Mouse (Mus musculus) CH12.LX (cell line): ENCODE results near the gene Mbd3l1. TPM values are rescaled to one million over a fixed set of nuclear protein-coding genes. Genes with fewer than 3 reads are reported as not detected.

ENCODE experiments used
- DNase-seq: peaks from one replicate; pipeline ENCODE4 v3.0.0-alpha.2; 2013; ENCODE audit errors: extremely low read depth
- H3K27ac ChIP-seq: 2 replicates; pipeline ENCODE4 v1.5.1; 2012; ENCODE audit warnings: low read depth, mild to moderate bottlenecking, control low read depth, moderate library complexity; ENCODE audit not compliant: insufficient read depth
- H3K27me3 ChIP-seq: replicated peaks from 2 replicates; pipeline ENCODE3; 2012; ENCODE audit warnings: inconsistent platforms
- H3K36me3 ChIP-seq, 2 experiments: replicated peaks in 1 of 2; 2 replicates each; pipeline versions ENCODE3 to v1.6.1; 2012; ENCODE audit warnings: inconsistent platforms in 1 of 2, low read length in 1 of 2, mild to moderate bottlenecking in 1 of 2, mixed read lengths in 1 of 2, moderate library complexity in 1 of 2; ENCODE audit not compliant: control insufficient read depth in 1 of 2, insufficient read depth in 1 of 2
- H3K4me1 ChIP-seq, 2 experiments: 2 replicates each; pipeline ENCODE4 v1.6.1; 2012; ENCODE audit warnings: inconsistent platforms in 1 of 2, moderate library complexity in 1 of 2; ENCODE audit not compliant: insufficient read depth in 2 of 2, control insufficient read depth in 1 of 2
- H3K4me2 ChIP-seq: 2 replicates; pipeline ENCODE4 v1.6.1; 2012; ENCODE audit warnings: low read depth, mild to moderate bottlenecking, control low read depth; ENCODE audit not compliant: poor library complexity, insufficient read depth, severe bottlenecking
- H3K4me3 ChIP-seq, 3 experiments: fragments of 150-350 bp in 1 of 3; sonication (generic) in 1 of 3; replicated peaks in 1 of 3; 2 replicates each; pipeline versions ENCODE3 to v1.5.1; 2011 to 2012; ENCODE audit warnings: low read depth in 2 of 3, low read length in 2 of 3, mild to moderate bottlenecking in 2 of 3, moderate library complexity in 2 of 3, control low read depth in 1 of 3, improper control_type of control experiment in 1 of 3, inconsistent platforms in 1 of 3, mixed read lengths in 1 of 3; ENCODE audit not compliant: poor library complexity in 1 of 3
- H3K79me2 ChIP-seq: replicated peaks from 2 replicates; pipeline ENCODE4 v1.6.1; 2012; ENCODE audit warnings: mild to moderate bottlenecking, moderate library complexity; ENCODE audit not compliant: control insufficient read depth, poor library complexity, insufficient read depth, severe bottlenecking; ENCODE audit errors: extremely low read depth
- H3K9ac ChIP-seq: 2 replicates; pipeline ENCODE4 v1.6.1; 2012; ENCODE audit warnings: low read depth, mild to moderate bottlenecking, control low read depth, moderate library complexity; ENCODE audit not compliant: insufficient read depth
- H3K9me3 ChIP-seq: replicated peaks from 2 replicates; pipeline ENCODE3; 2012; ENCODE audit warnings: low read length, inconsistent platforms, mixed read lengths
- CHD1 ChIP-seq: IDR thresholded peaks from 2 replicates; pipeline ENCODE4 v1.6.1; 2012; ENCODE audit warnings: low read depth, low read length, improper control_type of control experiment, inconsistent platforms
- CHD2 ChIP-seq: IDR thresholded peaks from 2 replicates; pipeline ENCODE4 v1.6.1; 2011; ENCODE audit warnings: low read length, improper control_type of control experiment
- CTCF ChIP-seq, 2 experiments: IDR thresholded peaks in 1 of 2; conservative IDR thresholded peaks in 1 of 2; 2 replicates each; pipeline ENCODE4 v1.5.1; 2011 to 2012; ENCODE audit warnings: low read depth in 2 of 2, low read length in 2 of 2, improper control_type of control experiment in 1 of 2, inconsistent platforms in 1 of 2, mild to moderate bottlenecking in 1 of 2, moderate library complexity in 1 of 2
- E2F4 ChIP-seq: IDR thresholded peaks from 2 replicates; pipeline ENCODE4 v1.6.1; 2011; ENCODE audit warnings: low read depth, low read length, improper control_type of control experiment; ENCODE audit not compliant: insufficient replicate concordance
- HCFC1 ChIP-seq: IDR thresholded peaks from 2 replicates; pipeline ENCODE4 v1.6.1; 2012; ENCODE audit warnings: low read depth, mild to moderate bottlenecking, inconsistent platforms, low read length, improper control_type of control experiment
- MAX ChIP-seq: IDR thresholded peaks from 2 replicates; pipeline ENCODE4 v1.6.1; 2011; ENCODE audit warnings: low read length, improper control_type of control experiment
- MAZ ChIP-seq: IDR thresholded peaks from 2 replicates; pipeline ENCODE4 v1.6.1; 2012; ENCODE audit warnings: low read depth, mild to moderate bottlenecking, inconsistent platforms, low read length, improper control_type of control experiment, moderate library complexity
- MYC ChIP-seq: IDR thresholded peaks from 2 replicates; pipeline ENCODE4 v1.6.1; 2011; ENCODE audit warnings: low read depth, mild to moderate bottlenecking, improper control_type of control experiment, low read length
- NELFE ChIP-seq: IDR thresholded peaks from 2 replicates; pipeline ENCODE4 v1.6.1; 2011; ENCODE audit warnings: low read depth, low read length, improper control_type of control experiment
- POLR2A ChIP-seq: IDR thresholded peaks from 2 replicates; pipeline ENCODE4 v1.6.1; 2011; ENCODE audit warnings: low read depth, mild to moderate bottlenecking, improper control_type of control experiment, low read length
- RAD21 ChIP-seq: IDR thresholded peaks from 2 replicates; pipeline ENCODE4 v1.6.1; 2011; ENCODE audit warnings: low read depth, mild to moderate bottlenecking, low read length, improper control_type of control experiment, moderate library complexity
- RCOR1 ChIP-seq: conservative IDR thresholded peaks from 2 replicates; pipeline ENCODE4 v1.6.1; 2012; ENCODE audit warnings: low read depth, mild to moderate bottlenecking, inconsistent platforms, low read length, improper control_type of control experiment
- SIN3A ChIP-seq: IDR thresholded peaks from 2 replicates; pipeline ENCODE4 v1.6.1; 2012; ENCODE audit warnings: low read length, improper control_type of control experiment, inconsistent platforms
- SMC3 ChIP-seq: IDR thresholded peaks from 2 replicates; pipeline ENCODE4 v1.6.1; 2011; ENCODE audit warnings: low read depth, low read length, improper control_type of control experiment
- TCF12 ChIP-seq: IDR thresholded peaks from 2 replicates; pipeline ENCODE4 v1.6.1; 2014; ENCODE audit warnings: low read depth, mild to moderate bottlenecking, inconsistent platforms, low read length, improper control_type of control experiment
- ZKSCAN1 ChIP-seq: IDR thresholded peaks from 2 replicates; pipeline ENCODE4 v1.6.1; 2012; ENCODE audit warnings: low read depth, inconsistent platforms, low read length, improper control_type of control experiment, borderline replicate concordance
- ZMIZ1 ChIP-seq: IDR thresholded peaks from 2 replicates; pipeline ENCODE4 v1.6.1; 2012; ENCODE audit warnings: low read depth, mild to moderate bottlenecking, inconsistent platforms, low read length, improper control_type of control experiment
- dilution Hi-C: fragments of 300-500 bp; cut with MboI; formaldehyde crosslinking; loops from 2 replicates; pipeline ENCODE4 v1.14.3; 2020; ENCODE audit warnings: low sequenced_read_pairs; ENCODE audit not compliant: extremely low pct_unique_long_range_greater_than_20kb, extremely low pct_ligation_motif_present
- in situ Hi-C: fragments of 300-500 bp; cut with MboI; formaldehyde crosslinking; loops from 3 replicates; pipeline ENCODE4 v1.14.3; 2019; ENCODE audit warnings: low sequenced_read_pairs, low pct_ligation_motif_present, low pct_unique_long_range_greater_than_20kb, mixed read lengths
- polyA plus RNA-seq: library from polyadenylated mRNA; unstranded; fragments of >175 nt; gene quantifications from 2 replicates; pipeline ENCODE4 v1.2.1, GENCODE M21; 2012; ENCODE audit warnings: low read depth; ENCODE audit not compliant: insufficient read length
- total RNA-seq, 2 experiments: library from RNA; depleted of rRNA; stranded (reverse); fragments of 300-350 nt in 1 of 2; fragments of >200 nt in 1 of 2; gene quantifications; 2 replicates each; pipeline ENCODE4 v1.2.3; 2012 to 2014

Gene Mbd3l1
- total and polyA plus RNA-seq, 3 experiments: not detected

DNA sequence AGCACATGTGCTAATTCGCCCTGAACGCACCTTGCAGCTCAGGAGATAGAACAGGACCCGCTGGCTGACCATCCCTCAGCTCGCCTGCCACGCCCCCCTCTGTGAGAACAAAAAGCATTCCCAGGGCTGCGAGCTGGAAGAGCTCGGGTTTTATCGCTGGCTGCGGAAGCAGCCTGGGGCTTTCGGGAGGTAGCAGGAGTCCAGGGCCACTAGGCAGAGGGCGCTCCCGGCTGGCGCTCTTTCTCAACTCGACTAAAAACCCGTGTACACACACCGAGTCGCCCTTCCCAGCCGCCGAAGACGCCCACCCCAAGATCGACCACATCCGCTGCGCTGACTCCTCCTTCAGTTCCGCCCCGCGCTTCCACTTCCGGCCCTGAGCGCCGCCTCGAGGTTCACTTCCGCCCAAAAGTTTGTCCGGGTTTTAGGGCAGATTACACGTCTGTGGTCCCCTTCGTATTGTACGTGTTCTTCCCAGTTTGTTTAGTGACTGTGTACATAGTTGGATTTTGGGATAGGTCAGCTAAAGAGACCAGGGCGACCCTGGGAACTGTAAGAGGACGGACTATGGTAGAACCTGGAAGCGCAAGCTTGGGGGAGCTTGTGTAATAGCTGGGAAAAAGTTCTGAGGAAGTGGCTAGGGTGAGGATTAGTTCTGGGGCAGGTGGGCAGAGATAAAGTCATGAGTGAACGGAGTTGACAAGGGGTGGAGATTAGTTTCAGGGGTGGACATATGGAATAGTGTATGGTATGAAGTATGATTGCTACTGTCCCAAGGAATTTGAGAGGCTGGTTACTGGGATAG, 4.6 kb upstream of the Mbd3l1 start:
- Histone ChIP-seq H3K27ac (no peak overlapping the region), H3K9ac (no peak overlapping the region), H3K36me3 (no peaks in the 10 kb centered on the region), H3K4me3 (no peak overlapping the region), H3K4me2 (no peak overlapping the region), H3K27me3 (no peaks in the 10 kb centered on the region), H3K9me3 (no peaks in the 10 kb centered on the region), H3K4me1 (no peaks in the 10 kb centered on the region), H3K79me2 (no peaks in the 10 kb centered on the region)
- TF ChIP-seq RCOR1 (no peak), TCF12 (no peak), ZKSCAN1 (no peak), POLR2A (no peak), MAZ (no peak), CHD2 (no peak), NELFE (no peak), CHD1 (no peak), SIN3A (no peak), MYC (no peak), SMC3 (no peak), MAX (no peak), CTCF (conservative IDR thresholded peaks at IDR 0.05 in 1 of 2, IDR thresholded peaks at IDR 0.05 in 1 of 2; ENCODE audit: low read depth in 2 of 2, low read length in 2 of 2) (no peak), ZMIZ1 (no peak), E2F4 (no peak), HCFC1 (no peak)
- dilution Hi-C loops: no loop called here
- DNase-seq: no peak
- in situ Hi-C loops: no loop called here

DNA sequence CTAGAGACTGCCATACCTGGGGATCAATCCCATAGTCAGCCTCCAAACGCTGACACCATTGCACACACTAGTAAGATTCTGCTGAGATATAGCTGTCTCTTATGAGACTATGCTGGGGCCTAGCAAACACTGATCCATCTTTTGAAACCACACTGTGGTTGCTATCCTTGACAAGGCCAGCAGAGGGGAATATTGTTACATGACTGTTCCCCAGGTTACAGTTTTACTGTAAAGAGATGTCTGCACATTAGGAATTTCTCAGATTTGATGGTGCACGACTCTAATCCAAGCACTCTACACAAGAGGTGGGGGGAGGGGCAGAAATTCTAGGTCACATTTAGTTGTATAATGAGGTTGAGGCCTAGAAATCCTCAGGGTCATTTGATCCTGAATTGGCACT, 29.9 kb downstream of the Mbd3l1 start:
- H3K4me1 ChIP-seq: no peaks in the 10 kb centered on the region
- H3K27ac ChIP-seq: no peak overlapping the region
- no peaks in the 10 kb centered on the region for H3K27me3 ChIP-seq
- in situ Hi-C loops (no loop called here), dilution Hi-C loops (no loop called here)
- H3K9ac ChIP-seq: no peak overlapping the region
- H3K4me3 ChIP-seq: no peak overlapping the region
- peak; percentile 30 for DNase-seq
- no peaks in the 10 kb centered on the region for H3K36me3 ChIP-seq
- TF ChIP-seq SMC3 (peak; percentile 47), NELFE (no peak), RAD21 (peak; percentile 62), MYC (no peak), CTCF (conservative IDR thresholded peaks at IDR 0.05 in 1 of 2, IDR thresholded peaks at IDR 0.05 in 1 of 2; ENCODE audit: low read depth in 2 of 2, low read length in 2 of 2) (peak in 1 of 2 experiments; percentile 56; a peak in 2 of 4 replicates)
- H3K79me2 ChIP-seq: no peaks in the 10 kb centered on the region
- no peaks in the 10 kb centered on the region for H3K9me3 ChIP-seq
- H3K4me2 ChIP-seq: no peak overlapping the region

Other genes with a start within 250 kb of the Mbd3l1 start
- gene Chordc1, start 186.2 kb upstream of the Mbd3l1 start, total RNA-seq (2012; rRNA removed): 95.1 and 129 TPM in 2 replicates
- gene Chordc1, start 186.2 kb upstream of the Mbd3l1 start, total RNA-seq (2014; rRNA removed): 59.3 and 85.6 TPM in 2 replicates
- gene Chordc1, start 186.2 kb upstream of the Mbd3l1 start, polyA plus RNA-seq: 124 and 160 TPM in 2 replicates
- gene Naalad2, start 75.4 kb upstream of the Mbd3l1 start, total RNA-seq (2012; rRNA removed): 0.13 and 0.38 TPM in 2 replicates
- gene Naalad2, start 75.4 kb upstream of the Mbd3l1 start, total RNA-seq (2014; rRNA removed): 2.0 and 2.2 TPM in 2 replicates
- gene Naalad2, start 75.4 kb upstream of the Mbd3l1 start, polyA plus RNA-seq: 2.4 and 2.5 TPM in 2 replicates
- not detected in 2 replicates for gene Ubtfl1, start 73.9 kb upstream of the Mbd3l1 start, total RNA-seq (2012; rRNA removed)
- gene Ubtfl1, start 73.9 kb upstream of the Mbd3l1 start, total RNA-seq (2014; rRNA removed): not detected in 2 replicates
- gene Ubtfl1, start 73.9 kb upstream of the Mbd3l1 start, polyA plus RNA-seq: 0.16 and 0.21 TPM in 2 replicates
- not detected in 2 replicates for gene Mbd3l2, start 47.7 kb upstream of the Mbd3l1 start, total RNA-seq (2012; rRNA removed)
- gene Mbd3l2, start 47.7 kb upstream of the Mbd3l1 start, total RNA-seq (2014; rRNA removed): not detected in 2 replicates
- gene Mbd3l2, start 47.7 kb upstream of the Mbd3l1 start, polyA plus RNA-seq: not detected in 2 replicates
- gene Zfp558, start 91 bp upstream of the Mbd3l1 start, total RNA-seq (2012; rRNA removed): not detected in 2 replicates
- not detected in 2 replicates for gene Zfp558, start 91 bp upstream of the Mbd3l1 start, total RNA-seq (2014; rRNA removed)
- not detected in 2 replicates for gene Zfp558, start 91 bp upstream of the Mbd3l1 start, polyA plus RNA-seq
- not detected in 2 replicates for gene Muc16, start 196.2 kb downstream of the Mbd3l1 start, total RNA-seq (2012; rRNA removed)
- gene Muc16, start 196.2 kb downstream of the Mbd3l1 start, total RNA-seq (2014; rRNA removed): not detected in 2 replicates
- gene Muc16, start 196.2 kb downstream of the Mbd3l1 start, polyA plus RNA-seq: not detected in 2 replicates